Mouse (Mus musculus) E14TG2a.4 (cell line): ENCODE data around the gene Grk2.

Experiments used
- CTCF ChIP-seq: conservative IDR thresholded peaks from 2 replicates; pipeline ENCODE4 v1.5.1; 2014; ENCODE audit warnings: low read length
- NANOG ChIP-seq: IDR thresholded peaks from 2 replicates; pipeline ENCODE4 v1.6.1; 2014; ENCODE audit warnings: borderline replicate concordance, low read length, mixed read lengths
- POU5F1 ChIP-seq: IDR thresholded peaks from 2 replicates; pipeline ENCODE4 v1.6.1; 2014; ENCODE audit warnings: low read length, borderline replicate concordance

DNA sequence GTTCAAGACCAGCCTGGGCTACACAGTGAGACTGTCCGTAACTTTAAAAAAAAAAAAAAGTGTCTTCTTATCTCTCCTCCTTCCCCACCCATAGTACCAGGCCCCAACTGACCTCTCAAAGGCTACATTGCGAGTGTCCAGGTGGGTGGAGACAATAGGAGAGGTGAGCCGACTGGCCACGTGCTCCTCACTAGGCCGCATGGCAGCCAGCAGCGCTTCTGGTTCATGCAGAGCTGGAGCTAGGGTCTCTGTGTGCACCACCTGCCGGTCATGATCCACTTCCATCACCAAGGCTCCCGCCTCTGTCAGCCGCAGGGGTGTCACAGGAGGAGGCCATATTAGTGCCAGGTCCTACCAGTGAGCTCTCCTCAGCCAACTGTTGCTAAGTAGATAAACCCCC is 25.6 kb downstream of the Grk2 start:
- no peak for TF ChIP-seq CTCF
- no peak for TF ChIP-seq POU5F1
- TF ChIP-seq NANOG: no peak
